Mouse (Mus musculus): ENCODE measurements around the gene Gpatch4.

GRCm38 (mm10) chr3:88100251-88100650 is 57.3 kb downstream of the Gpatch4 start:
- TF ChIP-seq CTCF (conservative IDR thresholded peaks at IDR 0.05; ENCODE audit: insufficient read depth, insufficient read length, low read depth, low read length), result no peak
- no peak for TF ChIP-seq POLR2A (IDR thresholded peaks at IDR 0.05; ENCODE audit: low read depth, low read length)

Measured in kidney, adult 2 months (tissue).